Mouse (Mus musculus) lung, embryonic 14.5 days (tissue): ENCODE results near the gene Rrp1. TPM values are rescaled to one million over a fixed set of nuclear protein-coding genes. Genes with fewer than 3 reads are reported as not detected.
"Not testable (repeated sequence)": the region's sequence is repeated elsewhere in the genome, so short reads cannot be mapped to it uniquely, and the experiment has no call there.

Source experiments
- ATAC-seq: fragments of 200-750 bp; cut with Nextera tagmentation; 2 replicates; pipeline ENCODE4 v1.8.0; 2017; ENCODE audit warnings: mild to moderate bottlenecking, moderate TSS enrichment, moderate library complexity; ENCODE audit not compliant: insufficient read depth
- DNase-seq: peaks from one replicate; pipeline ENCODE4 v3.0.0-alpha.2; 2015
- H3K27ac ChIP-seq: fragments of 300-500 bp; sonication (generic); 2 replicates; pipeline ENCODE4 v1.5.1; 2014; ENCODE audit warnings: low read depth, mild to moderate bottlenecking, moderate library complexity
- H3K27me3 ChIP-seq: fragments of 300-500 bp; sonication (generic); 2 replicates; pipeline ENCODE4 v1.6.1; 2014; ENCODE audit warnings: low read length, control low read depth; ENCODE audit not compliant: insufficient read depth
- H3K36me3 ChIP-seq: fragments of 300-500 bp; sonication (generic); 2 replicates; pipeline ENCODE4 v1.6.1; 2014; ENCODE audit warnings: control low read depth; ENCODE audit not compliant: insufficient read depth
- H3K4me1 ChIP-seq: fragments of 300-500 bp; sonication (generic); 2 replicates; pipeline ENCODE4 v1.6.1; 2014; ENCODE audit warnings: antibody characterized with exemption, control low read depth; ENCODE audit not compliant: insufficient read depth
- H3K4me2 ChIP-seq: fragments of 300-500 bp; sonication (generic); 2 replicates; pipeline ENCODE4 v1.6.1; 2014; ENCODE audit warnings: mild to moderate bottlenecking
- H3K4me3 ChIP-seq: fragments of 300-500 bp; sonication (generic); 2 replicates; pipeline ENCODE4 v1.5.1; 2014; ENCODE audit warnings: low read depth, low read length
- H3K9ac ChIP-seq: fragments of 300-500 bp; sonication (generic); 2 replicates; pipeline ENCODE4 v1.6.1; 2014
- H3K9me3 ChIP-seq: fragments of 300-500 bp; sonication (generic); 2 replicates; pipeline ENCODE4 v1.6.1; 2016; ENCODE audit warnings: low read depth, low read length, control low read depth
- CTCF ChIP-seq: IDR thresholded peaks from 2 replicates; pipeline ENCODE4 v1.5.1; 2016; ENCODE audit warnings: antibody characterized with exemption, low read depth
- WGBS: fragments of 180-500 bp; shearing (Covaris S2); extraction: QIAGEN DNeasy Blood & Tissue Kit; methylation state at CpG from one replicate; pipeline ENCODE4 v1.1.7; 2014; 5-methylcytosine and 5-hydroxymethylcytosine counted together
- polyA plus RNA-seq: library from polyadenylated mRNA; unstranded; fragments of >200 nt; fragmentation: Nextera tagmentation; extraction: Ambion mirVana; gene quantifications from 2 replicates; pipeline ENCODE4 v1.2.1, GENCODE M21; 2014

The Rrp1 gene
- polyA plus RNA-seq, 1 experiment from 2014 or later: 249 TPM

DNA sequence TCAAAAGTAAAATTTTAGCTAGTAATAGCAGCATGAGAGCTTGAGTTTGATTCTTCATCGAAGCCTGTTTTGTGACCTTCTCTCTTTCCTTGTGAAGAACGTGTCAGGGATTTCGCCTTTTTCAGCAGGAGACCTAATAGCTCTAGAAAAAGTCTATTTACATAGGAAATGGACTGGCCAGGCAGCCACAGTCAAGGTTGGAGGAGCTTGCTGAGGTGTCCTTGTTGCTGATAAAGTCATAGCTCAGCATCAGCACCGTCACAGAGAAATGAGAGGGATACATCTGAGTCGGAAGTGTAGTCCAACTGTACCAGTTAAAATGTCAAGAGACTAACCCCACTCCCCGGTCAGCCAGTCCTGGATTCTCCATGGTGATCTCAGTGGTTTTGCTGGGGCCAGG is 47.3 kb downstream of the Rrp1 start:
- H3K4me3 ChIP-seq: no peak overlapping the region
- H3K4me1 ChIP-seq: 0 out of 2 replicates have a peak, but pooled peaks cover 3% of the 10 kb centered on the region
- no peaks in the 10 kb centered on the region for H3K27me3 ChIP-seq
- no peaks in the 10 kb centered on the region for H3K9me3 ChIP-seq
- 64% methylated on average over 6 of the region's 6 CpGs for WGBS
- no peak overlapping the region for H3K9ac ChIP-seq
- DNase-seq (no peak), ATAC-seq (no peak)
- no peak for TF ChIP-seq CTCF
- H3K36me3 ChIP-seq: no peaks in the 10 kb centered on the region
- no peak overlapping the region for H3K4me2 ChIP-seq
- H3K27ac ChIP-seq: no peak overlapping the region

DNA sequence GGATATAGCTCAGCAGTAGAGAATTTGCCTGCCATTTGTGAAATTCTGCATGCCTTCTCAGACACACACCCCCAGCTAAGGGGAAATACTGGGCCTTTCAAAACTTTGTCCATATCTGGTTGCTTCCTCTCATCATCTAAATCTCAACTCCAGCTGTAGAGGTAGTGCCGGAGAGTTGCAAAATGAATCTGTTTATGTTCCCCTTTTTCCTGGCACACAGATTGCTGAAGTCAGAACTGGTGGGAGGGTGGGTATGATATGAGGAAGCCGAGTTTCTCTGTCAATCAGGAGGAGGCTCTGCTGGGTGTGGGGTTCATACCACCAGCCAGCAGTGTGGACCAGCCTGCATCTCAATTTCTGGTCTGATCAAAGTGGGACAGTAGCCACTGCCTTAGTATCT is 48.7 kb downstream of the Rrp1 start:
- Histone ChIP-seq H3K9me3 (no peaks in the 10 kb centered on the region), H3K4me3 (no peak overlapping the region), H3K27me3 (no peaks in the 10 kb centered on the region), H3K4me1 (0 out of 2 replicates have a peak, but pooled peaks cover 3% of the 10 kb centered on the region), H3K36me3 (no peaks in the 10 kb centered on the region), H3K4me2 (no peak overlapping the region), H3K9ac (no peak overlapping the region), H3K27ac (no peak overlapping the region)
- ATAC-seq (no peak), DNase-seq (no peak)
- TF ChIP-seq CTCF: no peak
- WGBS: 49% methylated on average over 2 of the region's 2 CpGs

DNA sequence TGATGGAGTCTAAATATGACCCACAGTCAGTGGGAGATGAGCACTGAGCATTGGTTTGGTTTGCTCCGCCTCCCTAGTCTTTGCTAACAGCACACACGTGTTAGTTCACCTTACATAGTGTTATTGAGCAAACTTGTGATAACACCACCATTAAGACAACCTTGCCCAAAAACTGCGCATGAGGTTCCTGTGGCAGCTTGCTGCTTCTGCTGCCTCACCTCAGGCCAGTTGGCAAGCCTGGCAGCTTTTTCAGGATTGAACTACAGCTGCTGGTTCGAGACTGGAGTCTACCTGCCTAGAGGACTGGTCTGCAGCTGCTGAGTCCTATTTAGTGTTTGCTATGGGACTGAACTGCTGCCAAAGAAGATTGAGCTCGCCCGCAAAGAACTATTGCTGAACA is 49.5 kb downstream of the Rrp1 start:
- ATAC-seq: no peak
- Histone ChIP-seq H3K4me1 (0 out of 2 replicates have a peak, but pooled peaks cover 3% of the 10 kb centered on the region), H3K36me3 (no peaks in the 10 kb centered on the region), H3K4me2 (no peak overlapping the region), H3K4me3 (no peak overlapping the region), H3K27me3 (no peaks in the 10 kb centered on the region), H3K9ac (no peak overlapping the region), H3K27ac (no peak overlapping the region), H3K9me3 (no peaks in the 10 kb centered on the region)
- 89% methylated on average over 6 of the region's 6 CpGs for WGBS
- no peak for DNase-seq
- no peak for TF ChIP-seq CTCF

DNA sequence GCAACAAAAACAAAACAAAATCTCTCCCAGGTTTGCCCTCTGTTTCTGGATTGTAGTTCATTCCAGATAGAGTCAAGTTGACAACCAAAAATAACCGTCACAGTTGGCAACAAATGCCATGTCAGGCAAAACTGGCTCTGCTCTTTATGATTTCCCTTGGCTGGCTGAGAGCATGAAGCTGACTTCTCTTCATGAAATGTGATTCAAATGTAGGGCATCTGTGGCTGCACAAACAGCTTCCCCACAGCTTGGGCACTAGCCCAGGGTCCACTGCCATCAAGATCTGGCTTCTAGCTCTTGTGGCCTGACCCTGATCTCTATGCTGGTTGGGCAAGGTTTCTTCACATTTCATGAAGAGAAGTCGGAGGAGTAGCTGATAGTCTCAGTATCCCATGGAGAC is 50.9 kb downstream of the Rrp1 start:
- TF ChIP-seq CTCF: no peak
- Histone ChIP-seq H3K4me2 (no peak overlapping the region), H3K4me3 (no peak overlapping the region), H3K27me3 (no peaks in the 10 kb centered on the region), H3K36me3 (no peaks in the 10 kb centered on the region), H3K9me3 (no peaks in the 10 kb centered on the region), H3K27ac (no peak overlapping the region), H3K9ac (no peak overlapping the region), H3K4me1 (0 out of 2 replicates have a peak, but pooled peaks cover 3% of the 10 kb centered on the region)
- no peak for ATAC-seq
- DNase-seq: no peak
- 72% methylated on average over 2 of the region's 2 CpGs for WGBS

DNA sequence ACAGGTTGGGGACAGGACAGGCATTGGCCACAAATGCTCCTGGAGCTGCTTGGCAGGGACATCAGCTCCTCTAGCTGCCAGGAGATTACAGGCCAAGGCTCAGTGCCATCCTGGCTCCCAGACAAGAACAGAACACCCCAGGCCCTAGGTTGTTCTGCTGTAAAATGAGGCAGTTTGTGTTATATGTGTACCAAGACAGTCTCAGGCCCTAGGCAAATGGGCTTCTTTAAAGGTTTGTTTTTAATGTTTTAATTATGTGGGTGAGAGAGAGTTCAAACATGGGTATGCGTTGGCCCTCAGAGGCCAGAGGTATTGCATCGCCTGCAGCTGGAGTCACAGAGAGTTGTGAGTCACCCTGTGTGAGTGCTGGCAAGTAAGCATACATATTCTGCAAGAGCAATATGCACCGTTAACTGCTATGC is 52.5 kb downstream of the Rrp1 start:
- H3K4me3 ChIP-seq: no peak overlapping the region
- 52% methylated on average over 3 of the region's 3 CpGs for WGBS
- H3K27me3 ChIP-seq: no peaks in the 10 kb centered on the region
- no peak overlapping the region for H3K27ac ChIP-seq
- TF ChIP-seq CTCF: no peak
- no peaks in the 10 kb centered on the region for H3K9me3 ChIP-seq
- no peaks in the 10 kb centered on the region for H3K4me1 ChIP-seq
- no peak for ATAC-seq
- no peak overlapping the region for H3K9ac ChIP-seq
- H3K4me2 ChIP-seq: no peak overlapping the region
- H3K36me3 ChIP-seq: no peaks in the 10 kb centered on the region
- no peak for DNase-seq

DNA sequence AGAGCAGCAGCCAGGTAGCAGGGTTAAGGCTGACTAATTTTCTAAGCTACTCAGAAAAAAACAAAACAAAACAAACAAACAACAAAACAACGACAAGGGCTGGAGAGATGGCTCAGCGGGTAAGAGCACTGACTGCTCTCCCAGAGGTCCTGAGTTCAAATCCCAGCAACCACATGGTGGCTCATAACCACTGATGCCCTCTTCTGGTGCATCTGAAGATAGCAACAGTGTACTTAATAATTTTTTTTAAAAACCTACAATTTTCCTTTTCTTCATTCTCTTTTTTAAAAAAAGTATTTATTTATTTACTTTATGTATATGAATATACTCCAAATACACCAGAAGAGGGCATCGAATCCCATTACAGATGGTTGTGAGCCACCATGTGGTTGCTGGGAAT is 53.8 kb downstream of the Rrp1 start:
- ATAC-seq, H3K27me3 ChIP-seq, H3K27ac ChIP-seq, H3K9me3 ChIP-seq, DNase-seq, H3K9ac ChIP-seq, H3K4me3 ChIP-seq, H3K36me3 ChIP-seq, H3K4me1 ChIP-seq, H3K4me2 ChIP-seq: not testable (repeated sequence)
- 89% methylated on average over 3 of the region's 3 CpGs for WGBS

DNA sequence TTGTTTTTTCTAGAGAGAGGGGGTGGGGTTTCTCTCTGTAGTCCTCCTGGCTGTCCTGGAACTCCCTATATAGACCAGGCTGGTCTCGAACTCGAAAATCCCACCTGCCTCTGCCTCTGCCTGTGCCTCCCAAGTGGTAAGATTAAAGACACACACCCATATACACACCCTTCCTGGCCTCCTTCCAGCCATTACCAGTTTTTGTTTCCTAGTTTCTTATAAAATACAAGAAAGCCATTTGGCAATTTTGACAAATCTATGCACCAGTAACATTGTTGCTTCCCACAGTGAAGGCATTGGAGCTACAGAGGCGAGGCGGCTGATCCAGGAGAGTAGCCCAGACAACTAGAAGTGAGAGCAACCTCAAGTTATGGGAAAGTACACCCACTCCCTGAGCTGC is 54.6 kb downstream of the Rrp1 start:
- Histone ChIP-seq H3K4me2 (no peak overlapping the region), H3K4me1 (no peaks in the 10 kb centered on the region), H3K36me3 (no peaks in the 10 kb centered on the region), H3K27ac (no peak overlapping the region), H3K9ac (no peak overlapping the region), H3K27me3 (no peaks in the 10 kb centered on the region), H3K9me3 (no peaks in the 10 kb centered on the region), H3K4me3 (no peak overlapping the region)
- DNase-seq (no peak), ATAC-seq (no peak)
- TF ChIP-seq CTCF: no peak
- WGBS: 85% methylated on average over 4 of the region's 4 CpGs

DNA sequence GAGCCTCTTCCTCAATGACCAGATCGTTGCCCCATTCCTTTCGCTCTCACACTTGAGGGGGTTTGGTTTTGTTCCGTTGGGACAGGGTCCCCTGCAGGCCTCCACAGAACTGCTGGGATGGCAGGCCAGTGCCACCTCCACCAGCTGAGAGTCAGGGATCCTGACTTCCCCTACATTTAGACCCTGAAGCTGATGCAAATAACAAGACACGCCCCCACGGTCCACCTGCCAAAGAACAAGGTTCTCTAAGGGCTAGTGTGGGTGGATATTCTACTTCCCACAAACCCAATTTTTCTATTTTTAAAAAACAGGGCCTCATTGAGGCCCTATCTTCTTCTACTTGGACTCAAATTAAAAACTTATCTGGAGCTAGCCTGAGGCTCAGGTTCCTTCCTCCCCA is 55.1 kb downstream of the Rrp1 start:
- H3K27ac ChIP-seq: no peak overlapping the region
- H3K9ac ChIP-seq: no peak overlapping the region
- H3K27me3 ChIP-seq: no peaks in the 10 kb centered on the region
- DNase-seq (no peak), ATAC-seq (no peak)
- no peaks in the 10 kb centered on the region for H3K4me1 ChIP-seq
- 80% methylated on average over 5 of the region's 5 CpGs for WGBS
- no peak overlapping the region for H3K4me3 ChIP-seq
- no peaks in the 10 kb centered on the region for H3K36me3 ChIP-seq
- no peak overlapping the region for H3K4me2 ChIP-seq
- no peaks in the 10 kb centered on the region for H3K9me3 ChIP-seq
- TF ChIP-seq CTCF: no peak
